Mouse (Mus musculus) lung, adult 2 months (tissue): ENCODE measurements around the gene Slc2a9.

ENCODE experiments used
- CTCF ChIP-seq: fragments of 200-500 bp; IDR thresholded peaks from 2 replicates; pipeline ENCODE4 v1.5.1; 2011; ENCODE audit warnings: mild to moderate bottlenecking, low read length, control low read depth; ENCODE audit not compliant: insufficient read depth
- POLR2A ChIP-seq: fragments of 200-500 bp; IDR thresholded peaks from 2 replicates; pipeline ENCODE4 v1.6.1; 2011; ENCODE audit warnings: low read depth, mild to moderate bottlenecking, control low read depth, low read length, borderline replicate concordance; ENCODE audit errors: extremely low read depth

- no peak for TF ChIP-seq CTCF
- TF ChIP-seq POLR2A, result no peak
These were observed 156.1 kb downstream of the Slc2a9 start for GRCm38 (mm10) chr5:38346646-38347432.
